Mouse (Mus musculus) neural tube, embryonic 13.5 days (tissue): Measurements from ENCODE around the gene Slc22a7. TPM values are rescaled to one million over a fixed set of nuclear protein-coding genes. Genes with fewer than 3 reads are reported as not detected.

Source experiments
- ATAC-seq: fragments of 200-750 bp; cut with Nextera tagmentation; 2 replicates; pipeline ENCODE4 v1.8.0; 2017; ENCODE audit warnings: low read depth, mild to moderate bottlenecking, moderate TSS enrichment, moderate library complexity
- H3K27ac ChIP-seq: fragments of 300-500 bp; sonication (generic); replicated peaks from 2 replicates; pipeline ENCODE4 v1.5.1; 2015; ENCODE audit warnings: moderate library complexity, mild to moderate bottlenecking, inconsistent platforms
- H3K27me3 ChIP-seq: fragments of 300-500 bp; sonication (generic); 2 replicates; pipeline ENCODE4 v1.6.1; 2015; ENCODE audit warnings: mild to moderate bottlenecking, inconsistent platforms
- H3K36me3 ChIP-seq: fragments of 300-500 bp; sonication (generic); 2 replicates; pipeline ENCODE4 v1.6.1; 2015; ENCODE audit warnings: mild to moderate bottlenecking, inconsistent platforms
- H3K4me1 ChIP-seq: fragments of 300-500 bp; sonication (generic); replicated peaks from 2 replicates; pipeline ENCODE4 v1.6.1; 2015; ENCODE audit warnings: inconsistent platforms
- H3K4me2 ChIP-seq: fragments of 300-500 bp; sonication (generic); 2 replicates; pipeline ENCODE4 v1.6.1; 2015; ENCODE audit warnings: inconsistent platforms, mild to moderate bottlenecking, moderate library complexity
- H3K4me3 ChIP-seq: fragments of 300-500 bp; sonication (generic); 2 replicates; pipeline ENCODE4 v1.5.1; 2015; ENCODE audit warnings: mild to moderate bottlenecking, inconsistent platforms
- H3K9ac ChIP-seq: fragments of 300-500 bp; sonication (generic); 2 replicates; pipeline ENCODE4 v1.6.1; 2015; ENCODE audit warnings: moderate library complexity, mild to moderate bottlenecking, inconsistent platforms
- H3K9me3 ChIP-seq: fragments of 300-500 bp; sonication (generic); 2 replicates; pipeline ENCODE4 v1.6.1; 2016; ENCODE audit warnings: inconsistent platforms
- WGBS: fragments of 180-500 bp; shearing (Covaris S2); methylation state at CpG from one replicate; pipeline ENCODE4 v1.1.7; 2015; 5-methylcytosine and 5-hydroxymethylcytosine counted together
- polyA plus RNA-seq: library from polyadenylated mRNA; unstranded; fragments of >200 nt; fragmentation: Nextera tagmentation; extraction: Ambion mirVana; gene quantifications from 2 replicates; pipeline ENCODE4 v1.2.1, GENCODE M21; 2015

Gene Slc22a7
- polyA plus RNA-seq, 1 experiment from 2014 or later, result not detected

DNA sequence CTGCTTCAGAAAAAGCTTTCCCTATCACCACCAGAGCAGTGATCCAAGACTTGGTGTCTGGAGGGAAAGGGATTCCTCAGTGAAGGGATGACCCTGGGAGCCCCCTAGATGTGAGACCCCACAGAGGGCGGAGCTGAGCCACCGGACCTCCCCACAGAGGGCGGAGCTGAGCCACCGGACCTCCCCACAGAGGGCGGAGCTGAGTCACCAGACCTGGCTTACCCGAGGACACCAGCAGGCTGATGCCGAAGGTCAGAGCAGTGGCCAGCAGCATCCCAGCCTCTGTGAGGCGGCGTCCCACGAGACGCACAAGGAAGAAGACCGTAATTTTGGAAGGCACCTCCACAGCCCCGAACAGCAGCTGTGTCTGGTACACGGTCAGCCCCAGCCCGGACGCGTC lies 4.6 kb downstream of the Slc22a7 start:
- H3K27me3 ChIP-seq, result peaks cover 8% of the 10 kb centered on the region
- no peaks in the 10 kb centered on the region for H3K36me3 ChIP-seq
- no peak overlapping the region for H3K27ac ChIP-seq
- H3K4me1 ChIP-seq, result peaks cover 14% of the 10 kb centered on the region
- H3K9me3 ChIP-seq, result no peaks in the 10 kb centered on the region
- 0 out of 2 replicates have a peak, but pooled peaks have one; percentile 13 for ATAC-seq
- WGBS, result 1% methylated on average over 17 of the region's 17 CpGs
- 0 out of 2 replicates have a peak overlapping the region, but pooled peaks have one; percentile 22 for H3K9ac ChIP-seq
- peak overlapping the region; percentile 45 for H3K4me2 ChIP-seq
- no peak overlapping the region for H3K4me3 ChIP-seq

DNA sequence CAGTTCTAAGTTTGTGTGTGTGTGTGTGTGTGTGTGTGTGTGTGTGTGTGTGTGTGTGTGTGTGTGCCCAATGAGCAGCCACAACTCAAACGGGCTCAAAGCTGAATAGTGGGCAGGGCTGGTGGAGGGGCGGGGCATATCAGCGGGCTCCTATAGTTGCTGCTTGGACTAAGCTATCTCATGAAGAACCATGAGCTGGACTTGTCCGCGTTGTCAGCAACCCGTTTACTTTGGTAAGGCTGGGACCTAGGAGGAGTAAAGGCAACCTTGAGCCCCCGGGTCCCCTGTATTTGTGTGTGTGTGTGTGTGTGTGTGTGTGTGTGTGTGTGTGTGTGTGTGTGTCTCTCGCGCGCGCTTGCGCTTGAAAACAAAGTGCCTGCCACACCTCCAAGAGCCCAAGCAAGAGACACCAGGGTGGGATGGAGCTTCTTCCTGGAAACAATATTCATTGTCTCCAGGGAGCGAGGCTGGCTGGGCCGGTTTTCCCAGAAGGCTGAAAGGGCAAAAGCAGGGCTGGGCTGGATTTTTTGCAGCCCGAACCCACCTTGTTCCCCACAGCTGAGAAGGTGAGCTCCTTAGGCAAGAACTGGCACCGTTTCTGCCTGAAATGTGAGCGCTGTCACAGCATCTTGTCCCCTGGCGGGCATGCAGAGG lies 9.4 kb downstream of the Slc22a7 start, which contains the start of gene Crip3:
Gene Crip3, plus strand, starts transcription at position 166 of the 654 bp plus-strand sequence.
- H3K4me1 ChIP-seq, result peaks cover 5% of the 10 kb centered on the region
- H3K4me3 ChIP-seq, result no peak within 1 kb of the TSS
- 0 out of 2 replicates have a peak, but pooled peaks have one; percentile 29 for ATAC-seq
- no peaks in the 10 kb centered on the region; the same call in 1 of the 2 replicates for H3K27me3 ChIP-seq
- H3K27ac ChIP-seq, result no peak within 1 kb of the TSS
- H3K36me3 ChIP-seq, result 0 out of 2 replicates have a peak, but pooled peaks cover 5% of the 10 kb centered on the region
- no peak within 1 kb of the TSS for H3K9ac ChIP-seq
- WGBS, result 13% methylated on average over 18 of the region's 18 CpGs
- H3K9me3 ChIP-seq, result no peaks in the 10 kb centered on the region
- peak within 1 kb of the TSS; percentile 41 for H3K4me2 ChIP-seq

DNA sequence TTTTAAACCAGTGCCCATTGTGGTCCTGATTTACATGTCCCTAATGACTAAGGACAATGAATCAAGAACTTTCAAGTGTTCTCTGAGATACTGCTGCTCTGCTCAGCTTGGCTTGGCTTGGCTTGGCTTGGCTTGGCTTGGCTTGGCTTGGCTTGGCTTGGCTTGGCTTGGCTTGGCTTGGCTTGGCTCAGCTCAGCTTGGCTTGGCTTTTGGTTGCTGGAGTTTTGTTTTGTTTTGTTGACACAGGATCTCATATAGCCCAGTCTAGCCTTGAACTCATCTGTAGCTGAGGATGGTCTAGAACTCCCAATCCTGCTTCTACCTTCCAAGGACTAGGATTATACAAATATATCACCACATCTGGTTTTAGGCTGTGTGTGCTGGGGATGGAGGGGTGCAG lies 11.8 kb downstream of the Slc22a7 start:
- H3K27me3 ChIP-seq, result no peaks in the 10 kb centered on the region; the same call in 1 of the 2 replicates
- H3K4me1 ChIP-seq, result peaks cover 5% of the 10 kb centered on the region; the same call in 1 of the 2 replicates
- H3K27ac ChIP-seq, result no peak overlapping the region
- no peaks in the 10 kb centered on the region for H3K9me3 ChIP-seq
- ATAC-seq, result no peak
- H3K4me2 ChIP-seq, result no peak overlapping the region
- H3K36me3 ChIP-seq, result 0 out of 2 replicates have a peak, but pooled peaks cover 5% of the 10 kb centered on the region
- H3K9ac ChIP-seq, result no peak overlapping the region
- no peak overlapping the region for H3K4me3 ChIP-seq

DNA sequence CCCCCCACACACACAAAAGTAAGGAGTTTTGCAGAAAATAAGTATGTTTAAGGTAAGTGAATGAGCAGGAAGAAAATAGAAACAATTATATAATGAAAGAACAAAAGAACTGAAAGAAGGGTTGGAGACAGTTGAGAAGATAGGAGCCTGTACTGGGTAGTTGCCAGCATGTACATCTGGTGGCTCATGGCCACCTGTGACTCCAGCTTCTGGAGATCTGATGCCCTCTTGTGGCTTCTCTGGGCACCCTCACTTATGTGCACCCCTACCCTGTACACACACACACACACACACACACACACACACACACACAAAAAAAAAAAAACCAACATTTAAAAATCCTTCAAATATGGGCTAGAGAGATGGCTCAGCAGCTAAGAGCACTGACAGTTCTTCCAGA lies 18.5 kb downstream of the Slc22a7 start:
- Histone ChIP-seq H3K4me1 (no peaks in the 10 kb centered on the region), H3K27me3 (no peaks in the 10 kb centered on the region), H3K4me3 (no peak overlapping the region), H3K4me2 (no peak overlapping the region), H3K9ac (no peak overlapping the region), H3K36me3 (peaks cover 27% of the 10 kb centered on the region), H3K9me3 (no peaks in the 10 kb centered on the region), H3K27ac (no peak overlapping the region)
- ATAC-seq, result no peak

DNA sequence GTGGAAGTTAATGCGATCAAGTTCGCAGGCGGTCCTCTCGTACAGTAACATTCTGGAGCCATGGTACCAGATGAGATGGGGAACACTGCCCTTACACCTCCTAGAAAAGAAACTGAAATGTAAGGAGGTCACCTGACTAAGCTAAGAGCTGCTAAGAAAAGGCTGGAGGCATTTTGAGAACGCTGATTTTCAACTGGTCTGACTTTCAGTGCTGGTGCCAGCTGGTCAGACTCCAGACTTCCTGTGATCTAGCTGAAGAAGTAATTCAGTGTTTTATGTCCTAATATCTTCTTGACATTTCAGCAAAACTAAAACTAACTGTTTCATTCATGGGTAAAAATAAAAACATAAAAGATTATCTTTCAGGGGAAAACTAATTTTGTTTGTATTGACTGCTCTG lies 19.6 kb downstream of the Slc22a7 start:
- 75% methylated on average over 5 of the region's 5 CpGs for WGBS
- H3K4me2 ChIP-seq, result no peak overlapping the region
- no peak overlapping the region for H3K9ac ChIP-seq
- no peak overlapping the region for H3K4me3 ChIP-seq
- no peak for ATAC-seq
- H3K9me3 ChIP-seq, result no peaks in the 10 kb centered on the region
- no peaks in the 10 kb centered on the region for H3K27me3 ChIP-seq
- no peak overlapping the region for H3K27ac ChIP-seq
- H3K36me3 ChIP-seq, result peaks cover 36% of the 10 kb centered on the region
- H3K4me1 ChIP-seq, result no peaks in the 10 kb centered on the region

DNA sequence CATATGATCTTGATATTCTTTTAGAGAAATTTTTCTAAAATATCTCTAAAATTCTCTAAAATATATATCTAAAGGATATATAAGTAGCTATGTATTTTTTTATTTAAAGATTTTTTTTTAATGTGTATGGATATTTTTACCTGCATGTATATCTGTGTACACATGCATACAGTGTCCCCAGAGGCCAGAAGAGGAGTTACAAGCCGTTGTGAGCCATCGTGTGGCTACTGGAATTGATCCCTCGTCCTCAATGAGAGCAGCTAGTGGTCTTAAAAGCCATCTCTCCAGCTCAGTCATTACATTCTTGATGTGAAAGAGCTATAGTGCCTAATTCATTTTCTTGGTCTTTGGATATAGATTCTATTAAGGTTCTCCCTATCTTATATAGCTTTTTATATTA lies 29.8 kb downstream of the Slc22a7 start:
- H3K4me3 ChIP-seq, result no peak overlapping the region
- no peak overlapping the region for H3K27ac ChIP-seq
- no peaks in the 10 kb centered on the region for H3K9me3 ChIP-seq
- ATAC-seq, result no peak
- H3K4me2 ChIP-seq, result no peak overlapping the region
- H3K27me3 ChIP-seq, result no peaks in the 10 kb centered on the region
- WGBS, result 36% methylated on average over 3 of the region's 3 CpGs
- H3K9ac ChIP-seq, result no peak overlapping the region
- no peaks in the 10 kb centered on the region for H3K4me1 ChIP-seq
- H3K36me3 ChIP-seq, result peaks cover 87% of the 10 kb centered on the region

DNA sequence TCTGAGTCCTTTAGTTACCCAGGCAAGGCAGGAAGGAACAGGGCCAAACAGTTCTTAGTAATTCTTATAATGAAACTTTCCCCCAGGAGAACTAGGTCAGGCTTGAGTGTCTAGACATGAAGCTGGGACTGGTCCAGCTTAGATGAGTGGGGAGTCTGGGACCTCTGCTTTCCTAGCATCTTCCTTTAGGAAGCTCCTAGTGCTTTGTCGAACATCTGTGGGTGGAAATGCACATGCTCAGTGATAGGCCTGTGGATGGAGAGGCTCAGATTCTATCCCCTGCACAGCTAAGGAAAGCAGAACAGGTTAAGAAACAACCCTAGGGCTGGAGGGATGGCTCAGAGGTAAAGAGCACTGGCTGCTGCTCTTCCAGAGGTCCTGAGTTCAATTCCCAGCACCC lies 43.6 kb downstream of the Slc22a7 start:
- H3K9me3 ChIP-seq, result no peaks in the 10 kb centered on the region
- H3K4me2 ChIP-seq, result no peak overlapping the region
- no peak overlapping the region for H3K4me3 ChIP-seq
- WGBS, result 86% methylated on average over 1 of the region's 1 CpGs
- H3K4me1 ChIP-seq, result no peaks in the 10 kb centered on the region
- ATAC-seq, result no peak
- H3K27ac ChIP-seq, result no peak overlapping the region
- H3K27me3 ChIP-seq, result no peaks in the 10 kb centered on the region
- H3K9ac ChIP-seq, result no peak overlapping the region
- H3K36me3 ChIP-seq, result peaks cover 63% of the 10 kb centered on the region

DNA sequence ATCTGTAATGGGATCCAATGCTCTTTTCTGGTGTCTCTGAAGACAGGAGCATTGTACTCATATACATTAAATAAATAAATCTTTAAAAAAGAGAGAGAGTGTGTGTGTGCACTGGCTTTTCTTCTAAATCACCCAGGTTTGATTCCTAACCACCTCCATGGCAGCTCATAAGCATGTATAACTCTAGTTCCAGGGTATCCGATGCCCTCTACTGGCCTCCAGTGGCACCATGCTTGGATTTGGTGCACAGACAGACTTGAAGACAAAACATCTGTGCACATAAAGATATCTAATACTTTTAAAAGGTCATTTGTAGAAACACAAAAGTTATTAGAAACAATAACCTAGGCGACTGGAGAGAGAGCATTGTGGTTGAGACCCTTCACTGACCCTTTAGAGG lies 45.2 kb downstream of the Slc22a7 start:
- WGBS, result 54% methylated on average over 2 of the region's 2 CpGs
- no peaks in the 10 kb centered on the region for H3K27me3 ChIP-seq
- peaks cover 63% of the 10 kb centered on the region for H3K36me3 ChIP-seq
- no peaks in the 10 kb centered on the region for H3K9me3 ChIP-seq
- H3K4me1 ChIP-seq, result no peaks in the 10 kb centered on the region
- no peak overlapping the region for H3K27ac ChIP-seq
- H3K4me3 ChIP-seq, result no peak overlapping the region
- no peak overlapping the region for H3K9ac ChIP-seq
- H3K4me2 ChIP-seq, result no peak overlapping the region
- no peak for ATAC-seq

DNA sequence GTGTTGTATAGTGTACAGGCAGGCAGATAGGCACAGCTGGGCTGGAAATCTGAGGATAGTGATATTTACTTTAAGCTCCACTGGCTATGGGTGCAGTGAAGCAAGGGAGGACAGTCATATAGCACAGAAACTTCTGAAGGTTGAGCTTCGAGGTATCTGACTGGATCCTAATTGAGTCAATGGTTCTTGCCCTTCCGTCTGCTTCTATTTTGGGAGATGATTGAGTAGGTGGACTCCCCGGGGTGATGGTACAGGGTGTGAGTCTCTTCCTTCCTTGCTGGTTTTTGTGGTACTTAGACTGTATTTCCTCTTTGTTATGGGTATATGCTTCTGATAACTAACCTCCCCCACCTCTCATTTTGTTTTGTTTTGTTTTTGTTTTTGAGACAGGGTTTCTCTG lies 50.1 kb downstream of the Slc22a7 start:
- no peaks in the 10 kb centered on the region for H3K9me3 ChIP-seq
- H3K4me3 ChIP-seq, result no peak overlapping the region
- ATAC-seq, result no peak
- H3K36me3 ChIP-seq, result peaks cover 35% of the 10 kb centered on the region
- no peaks in the 10 kb centered on the region for H3K27me3 ChIP-seq
- whole genome bisulfite sequencing, result 87% methylated on average over 3 of the region's 3 CpGs
- H3K9ac ChIP-seq, result no peak overlapping the region
- peaks cover 20% of the 10 kb centered on the region for H3K4me1 ChIP-seq
- no peak overlapping the region for H3K27ac ChIP-seq
- H3K4me2 ChIP-seq, result no peak overlapping the region

DNA sequence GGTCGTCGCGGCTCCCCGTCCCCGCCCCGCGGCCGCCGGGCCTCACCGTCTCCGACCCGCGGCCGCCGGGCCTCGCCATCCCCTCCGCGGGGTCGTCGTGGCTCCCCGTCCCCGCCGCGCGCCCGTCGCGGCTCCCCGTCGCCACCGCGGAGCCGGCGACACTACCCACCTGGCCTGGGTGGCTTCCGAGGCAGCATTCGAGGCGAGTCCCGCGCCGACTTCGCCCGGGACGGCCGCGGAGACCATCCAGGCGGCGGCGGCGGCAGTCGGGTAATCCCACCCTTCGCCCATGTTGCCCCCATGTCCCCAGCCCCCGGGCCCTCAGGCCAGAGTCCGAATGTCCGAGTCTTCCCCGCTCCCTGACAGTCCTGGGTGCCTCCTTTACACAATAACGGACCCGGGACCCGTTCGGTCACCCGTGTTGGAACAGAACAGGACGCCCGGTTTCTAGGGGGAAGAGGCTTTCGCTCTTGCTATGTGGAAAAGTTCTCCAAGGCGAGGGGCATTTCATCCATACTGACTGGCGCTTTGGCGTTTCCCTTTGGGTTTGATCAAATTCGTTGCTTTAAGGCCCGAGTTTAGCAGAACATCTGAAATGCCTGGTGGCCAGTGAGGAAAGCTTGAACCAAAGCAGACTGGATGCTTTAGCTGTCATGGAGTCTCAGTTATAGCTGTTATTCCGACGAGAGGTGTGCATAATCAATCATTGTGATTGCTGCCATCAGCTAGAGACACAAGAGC lies 54.0 kb downstream of the Slc22a7 start:
- Histone ChIP-seq H3K27ac (peak overlapping the region; percentile 94), H3K4me3 (peak overlapping the region; percentile 94), H3K9me3 (no peaks in the 10 kb centered on the region), H3K9ac (peak overlapping the region; percentile 97), H3K27me3 (no peaks in the 10 kb centered on the region), H3K4me2 (peak overlapping the region; percentile 83), H3K4me1 (peaks cover 20% of the 10 kb centered on the region), H3K36me3 (peaks cover 23% of the 10 kb centered on the region)
- peak; percentile 49 for ATAC-seq
- WGBS, result under 1% methylated on average over 67 of the region's 70 CpGs

DNA sequence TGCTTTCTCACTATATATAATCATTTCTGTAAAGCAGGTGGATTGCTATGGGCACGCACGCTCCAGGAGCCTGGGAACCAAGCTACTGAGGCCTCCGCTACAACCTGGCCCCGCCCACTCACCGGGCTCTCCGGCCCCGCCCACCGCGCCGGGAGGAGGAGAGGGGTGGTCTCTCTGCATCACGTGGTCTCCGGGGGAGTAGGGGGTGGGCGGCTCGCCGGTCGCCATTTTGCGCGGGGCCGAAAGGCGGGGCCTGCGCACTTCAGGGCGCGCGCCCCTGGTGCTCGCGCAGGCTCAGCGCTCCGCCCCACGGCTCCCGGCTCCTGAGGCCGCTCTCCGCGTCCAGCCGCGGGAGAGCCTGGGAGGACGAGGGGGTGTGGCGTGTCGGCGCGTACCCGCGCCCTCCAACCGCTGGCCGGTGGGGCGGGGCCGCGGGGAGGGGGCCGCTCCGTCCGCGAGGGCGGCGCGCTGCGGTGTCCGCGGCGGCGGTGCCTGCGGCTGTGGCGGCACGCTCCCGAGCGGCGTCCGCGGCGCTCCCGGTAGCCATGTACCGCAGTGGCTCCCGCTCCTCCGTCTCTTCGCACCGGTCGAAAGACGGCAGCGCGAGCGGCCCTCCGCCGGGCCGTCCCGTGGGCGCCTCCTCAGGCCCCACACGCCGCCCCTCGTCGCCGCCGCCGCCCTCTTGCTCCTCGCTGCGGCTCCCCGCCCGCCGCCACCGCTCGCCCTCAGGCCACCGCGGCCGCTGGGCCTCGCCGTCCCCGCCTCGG lies 54.8 kb downstream of the Slc22a7 start, which contains the start of gene Zfp318:
Gene Zfp318, plus strand, starts transcription at position 438 of the 767 bp plus-strand sequence.
- Histone ChIP-seq H3K4me3 (peak within 1 kb of the TSS; percentile 94), H3K36me3 (peaks cover 16% of the 10 kb centered on the region), H3K4me2 (peak within 1 kb of the TSS; percentile 83), H3K4me1 (peaks cover 20% of the 10 kb centered on the region), H3K27me3 (no peaks in the 10 kb centered on the region), H3K27ac (peak within 1 kb of the TSS; percentile 94), H3K9me3 (no peaks in the 10 kb centered on the region), H3K9ac (peak within 1 kb of the TSS; percentile 97)
- under 1% methylated on average over 71 of the region's 105 CpGs for WGBS
- peak; percentile 98 for ATAC-seq
